Mouse (Mus musculus): ENCODE measurements at regions not wholly inside any gene's neighbourhood (a gene's known extent, or its start where the extent isn't known, plus 50 kb on each side); places are given as distances from the start of the nearest gene placed in this dataset.

GRCm38 (mm10) chr17:80799061-80799460 is 70.8 kb upstream of the Map4k3 start:
- intact Hi-C loops (cut with DNase I) = no loop called here
- no peak for DNase-seq (ENCODE audit: low spot score in 2 of 2)

- DNase-seq (ENCODE audit: low spot score in 2 of 2) = no peak
- intact Hi-C loops (cut with DNase I) = no loop called here
Measured at GRCm38 (mm10) chr17:80798281-80798980, 70.1 kb upstream of the Map4k3 start.

- intact Hi-C loops (cut with DNase I) = no loop called here
- DNase-seq (ENCODE audit: low spot score in 2 of 2) = no peak
Measured at GRCm38 (mm10) chr17:80796790-80797189, 68.5 kb upstream of the Map4k3 start.

- DNase-seq (ENCODE audit: low spot score in 2 of 2) = no peak
- intact Hi-C loops (cut with DNase I) = no loop called here
Measured at GRCm38 (mm10) chr17:80796386-80796785, 68.1 kb upstream of the Map4k3 start.

- intact Hi-C loops (cut with DNase I) = no loop called here
- no peak for DNase-seq (ENCODE audit: low spot score in 2 of 2)
Measured at GRCm38 (mm10) chr17:80795453-80796105, 67.3 kb upstream of the Map4k3 start.

- intact Hi-C loops (cut with DNase I) = no loop called here
- DNase-seq (ENCODE audit: low spot score in 2 of 2) = no peak
Measured at GRCm38 (mm10) chr17:80792605-80793004, 64.3 kb upstream of the Map4k3 start.

- intact Hi-C loops (cut with DNase I) = no loop called here
- DNase-seq (ENCODE audit: low spot score in 2 of 2) = no peak
Measured at GRCm38 (mm10) chr17:80789706-80790105, 61.4 kb upstream of the Map4k3 start.

- intact Hi-C loops (cut with DNase I) = no loop called here
- DNase-seq (ENCODE audit: low spot score in 2 of 2) = no peak
Measured at GRCm38 (mm10) chr17:80789000-80789399, 60.7 kb upstream of the Map4k3 start.

GRCm38 (mm10) chr17:80786858-80787257 is 58.6 kb upstream of the Map4k3 start:
- no peak for DNase-seq (ENCODE audit: low spot score in 2 of 2)
- intact Hi-C loops (cut with DNase I) = no loop called here

GRCm38 (mm10) chr17:80786061-80786851 is 58.0 kb upstream of the Map4k3 start:
- intact Hi-C loops (cut with DNase I) = no loop called here
- no peak for DNase-seq (ENCODE audit: low spot score in 2 of 2)

- intact Hi-C loops (cut with DNase I) = no loop called here
- no peak for DNase-seq (ENCODE audit: low spot score in 2 of 2)
Measured at GRCm38 (mm10) chr17:80785476-80785875, 57.2 kb upstream of the Map4k3 start.

- no peak for DNase-seq (ENCODE audit: low spot score in 2 of 2)
- intact Hi-C loops (cut with DNase I) = no loop called here
Measured at GRCm38 (mm10) chr17:80785049-80785448, 56.8 kb upstream of the Map4k3 start.

GRCm38 (mm10) chr17:80782233-80782632 is 53.9 kb upstream of the Map4k3 start:
- intact Hi-C loops (cut with DNase I) = no loop called here
- no peak for DNase-seq (ENCODE audit: low spot score in 2 of 2)

- intact Hi-C loops (cut with DNase I) = no loop called here
- DNase-seq (ENCODE audit: low spot score in 2 of 2) = no peak
Measured at GRCm38 (mm10) chr17:80781621-80782020, 53.3 kb upstream of the Map4k3 start.

GRCm38 (mm10) chr17:80780303-80780702 is 52.0 kb upstream of the Map4k3 start:
- intact Hi-C loops (cut with DNase I) = no loop called here
- DNase-seq (ENCODE audit: low spot score in 2 of 2) = no peak

- intact Hi-C loops (cut with DNase I) = loop anchor here (10.0 kb wide), 1 partner anchor 165 kb away; the partner anchor contains the start of gene Tmem178
- DNase-seq (ENCODE audit: low spot score in 2 of 2) = no peak
Measured at GRCm38 (mm10) chr17:80779782-80780181, 51.5 kb upstream of the Map4k3 start.
